Mouse (Mus musculus) heart, adult 11 months (tissue): ENCODE results near the gene Trak1.
A peak's percentile ranks its signal among the peaks of the same experiment; 100 is the strongest.
"Not testable (repeated sequence)": the region's sequence is repeated elsewhere in the genome, so short reads cannot be mapped to it uniquely, and the experiment has no call there.

Experiments used
- DNase-seq: peaks from one replicate; pipeline ENCODE4 v3.0.0; 2022

Trak1 gene

GRCm38 (mm10) chr9:121321118-121321517 is 23.8 kb downstream of the Trak1 start:
- DNase-seq: no peak

- peak; percentile 97 for DNase-seq
These were observed 24.7 kb downstream of the Trak1 start for GRCm38 (mm10) chr9:121322034-121322433.

- DNase-seq: not testable (repeated sequence)
These were observed 31.0 kb downstream of the Trak1 start for GRCm38 (mm10) chr9:121328342-121328741.

DNA sequence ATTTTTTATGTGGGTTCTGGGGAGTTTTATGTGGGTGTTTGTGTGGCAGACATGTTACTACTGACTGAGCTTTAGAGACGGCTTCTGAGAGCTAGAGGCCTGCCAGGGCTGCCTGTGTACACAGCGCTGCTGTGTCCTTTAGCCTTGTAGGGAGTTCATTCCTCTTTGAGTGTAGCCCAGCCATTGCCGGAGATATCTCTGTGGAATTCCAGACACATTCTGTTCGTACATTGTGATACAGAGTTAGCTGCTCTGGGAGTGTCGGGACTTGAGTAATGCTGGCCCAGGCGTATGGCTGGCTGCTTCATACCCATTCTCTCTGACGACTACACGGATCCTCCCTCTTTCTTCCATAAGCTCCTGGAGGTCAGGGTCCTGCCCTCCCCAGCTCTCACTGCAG is 31.9 kb downstream of the Trak1 start:
- peak; percentile 98 for DNase-seq

GRCm38 (mm10) chr9:121330065-121330464 is 32.8 kb downstream of the Trak1 start:
- peak; percentile 91 for DNase-seq

- DNase-seq: peak; percentile 98
These were observed 34.1 kb downstream of the Trak1 start for GRCm38 (mm10) chr9:121331438-121331837.

DNA sequence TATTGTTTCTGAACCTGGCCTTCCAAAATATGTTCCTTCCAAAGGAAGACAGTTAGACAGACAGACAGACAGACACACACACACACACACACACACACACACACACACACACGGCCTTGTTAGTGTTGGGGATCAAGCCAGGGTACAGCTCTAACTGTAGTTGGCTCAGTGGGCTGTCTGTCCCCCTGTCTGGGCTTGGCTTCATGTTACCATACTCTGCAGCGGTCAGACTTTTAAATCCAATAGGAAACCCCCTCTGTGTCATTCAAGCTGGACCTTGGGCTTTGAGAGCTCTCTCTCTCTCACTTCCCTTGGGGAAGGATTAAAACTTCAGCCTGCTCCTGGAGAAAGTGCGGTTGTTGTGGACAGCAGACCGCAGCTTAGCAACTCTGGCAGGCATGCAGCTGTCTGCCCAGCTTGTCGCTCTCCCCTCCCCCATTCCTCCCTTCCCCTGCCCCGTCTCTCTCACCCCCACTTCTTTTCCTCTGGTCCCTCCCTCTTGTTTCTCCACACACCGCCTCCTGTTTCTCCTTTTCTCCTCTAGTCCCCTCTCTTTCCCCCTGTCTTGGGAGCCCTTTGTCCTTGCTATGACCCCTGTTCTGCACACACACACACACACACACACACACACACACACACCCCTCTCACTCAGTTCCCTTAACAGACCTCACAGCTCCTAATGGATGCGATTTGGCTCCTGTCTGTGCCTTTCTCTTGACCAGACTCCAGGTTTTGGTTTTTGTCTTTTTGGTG is 34.8 kb downstream of the Trak1 start:
- DNase-seq: peak; percentile 98

- DNase-seq: peak; percentile 93
These were observed 36.3 kb downstream of the Trak1 start for GRCm38 (mm10) chr9:121333559-121333958.

DNA sequence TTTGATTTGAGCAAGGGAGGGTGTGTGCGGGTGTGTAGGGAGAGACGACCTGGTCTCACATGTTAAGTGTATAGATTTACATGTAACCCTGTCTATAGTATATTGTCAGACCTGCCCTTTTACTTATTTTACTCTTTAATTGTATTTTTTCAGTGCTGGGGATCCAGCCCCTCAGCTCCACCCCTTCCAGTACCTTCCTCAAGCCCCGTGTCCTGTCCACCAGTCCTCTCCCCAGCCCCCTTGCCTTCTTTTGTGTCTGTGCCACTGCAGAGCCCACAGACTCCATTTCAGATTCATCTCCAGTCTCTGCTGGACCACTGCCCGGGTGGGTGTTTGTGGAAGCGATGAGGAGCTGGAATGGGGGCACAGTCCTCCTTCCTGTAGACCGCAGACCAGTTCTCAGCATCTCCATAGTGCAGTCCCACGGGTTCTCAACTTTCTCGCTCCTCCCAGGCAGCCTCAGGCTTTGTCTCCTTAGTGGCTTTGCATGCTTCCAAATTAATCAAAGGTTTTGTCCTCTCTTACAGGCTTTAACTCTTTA is 37.1 kb downstream of the Trak1 start:
- peak; percentile 93 for DNase-seq

DNA sequence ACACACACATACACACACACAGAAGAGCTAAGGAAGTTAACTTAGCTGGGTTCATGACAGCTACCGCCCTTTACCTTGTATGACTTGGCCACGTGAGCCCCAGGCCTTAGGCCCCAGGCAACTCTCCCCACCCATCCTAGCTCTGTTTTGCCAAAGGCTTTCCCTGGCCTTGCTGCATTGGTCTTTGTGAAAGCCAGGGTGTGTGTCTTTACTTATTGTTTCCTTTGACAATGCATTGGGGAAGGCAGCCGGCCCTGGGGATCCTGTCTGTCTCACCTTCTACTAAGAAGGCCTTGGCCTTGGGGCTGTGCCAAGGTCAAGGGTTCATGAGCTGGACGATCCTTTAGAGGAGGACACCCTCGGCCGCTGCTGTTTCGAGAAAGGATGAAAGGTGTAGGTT is 38.3 kb downstream of the Trak1 start:
- DNase-seq: peak; percentile 99

DNA sequence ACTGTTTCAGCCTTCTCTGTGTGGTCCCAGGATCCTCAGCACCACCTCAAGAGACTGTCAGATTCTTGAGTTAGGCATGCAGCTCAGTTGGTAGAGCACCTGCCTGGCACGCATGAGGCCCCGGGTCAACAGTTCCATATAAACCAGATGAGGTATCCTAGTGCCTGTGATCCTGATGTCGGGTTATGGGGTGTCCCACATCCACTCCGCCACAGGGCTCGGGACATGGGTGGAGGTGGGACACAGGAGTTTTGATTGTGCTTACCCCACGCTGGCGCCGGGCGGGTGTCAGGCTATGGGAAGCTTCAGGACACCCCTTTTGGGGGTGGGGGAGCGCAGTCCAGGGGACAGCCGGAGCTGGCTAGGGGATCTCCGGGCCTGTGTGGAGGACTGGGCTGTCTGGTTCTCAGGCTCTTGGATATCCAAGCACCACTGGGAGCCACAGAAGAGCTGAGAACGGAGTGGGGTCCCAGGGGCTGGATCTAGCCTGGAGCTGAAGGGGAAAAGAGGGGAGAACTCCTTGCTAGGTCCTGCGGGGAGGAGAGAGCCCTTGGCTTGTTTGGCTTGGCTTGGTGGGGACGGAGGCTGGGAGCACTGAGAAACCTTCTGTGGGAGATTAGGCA is 39.1 kb downstream of the Trak1 start:
- peak; percentile 92 for DNase-seq

DNA sequence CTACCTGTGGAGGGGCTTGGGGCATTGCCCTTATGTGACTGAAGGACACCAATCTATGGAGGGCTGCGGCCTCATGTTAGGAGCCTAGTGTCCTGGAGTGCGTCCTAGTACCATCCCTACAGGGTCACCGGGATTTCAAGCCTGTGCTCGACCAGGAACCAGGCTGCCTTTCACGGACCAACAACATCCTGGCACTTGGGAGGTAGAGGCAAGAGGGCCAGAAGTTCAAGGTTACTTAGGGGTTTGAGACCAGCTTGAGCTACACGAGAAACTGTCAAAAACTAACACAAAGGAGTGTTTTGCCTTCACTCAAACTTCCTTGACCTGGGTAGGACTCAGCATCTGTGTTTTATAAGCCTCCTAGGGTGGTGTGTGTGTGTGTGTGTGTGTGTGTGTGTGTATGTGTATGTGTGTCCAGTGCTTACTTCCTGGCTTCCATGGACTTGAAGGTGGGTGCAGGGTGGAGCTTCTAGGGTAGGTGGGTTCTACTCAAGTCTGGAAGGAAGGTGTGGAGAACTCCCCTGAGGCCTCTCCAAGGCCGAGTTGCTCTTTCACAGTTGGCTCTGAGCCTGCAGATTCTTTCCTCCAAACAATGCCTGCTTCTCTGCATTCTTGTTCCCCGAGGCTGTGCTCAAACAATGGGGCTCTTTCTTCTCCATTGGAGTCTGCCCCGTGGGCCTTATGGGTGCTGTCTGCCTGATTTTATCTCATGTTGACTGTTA is 40.1 kb downstream of the Trak1 start:
- peak; percentile 98 for DNase-seq

DNA sequence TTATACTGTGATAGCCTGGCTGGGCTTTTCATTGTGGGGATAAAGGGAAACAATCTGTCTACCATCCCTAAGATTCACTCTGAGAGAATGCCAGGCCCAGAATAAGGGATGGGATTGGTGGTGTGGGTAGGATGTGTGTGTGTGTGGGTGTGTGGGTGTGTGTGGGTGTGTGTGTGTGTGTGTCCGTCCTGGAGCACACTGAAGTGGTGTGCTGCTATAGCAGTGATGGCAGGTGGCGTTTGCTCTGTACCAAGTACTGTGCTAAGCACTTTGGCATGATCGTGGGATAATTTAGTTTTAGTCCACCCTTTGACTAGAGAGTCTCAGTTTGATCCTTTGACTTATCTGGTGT is 40.6 kb downstream of the Trak1 start:
- DNase-seq: no peak

GRCm38 (mm10) chr9:121341832-121342231 is 44.5 kb downstream of the Trak1 start:
- peak; percentile 94 for DNase-seq

- DNase-seq: no peak
These were observed 45.3 kb downstream of the Trak1 start for GRCm38 (mm10) chr9:121342510-121343110.

DNA sequence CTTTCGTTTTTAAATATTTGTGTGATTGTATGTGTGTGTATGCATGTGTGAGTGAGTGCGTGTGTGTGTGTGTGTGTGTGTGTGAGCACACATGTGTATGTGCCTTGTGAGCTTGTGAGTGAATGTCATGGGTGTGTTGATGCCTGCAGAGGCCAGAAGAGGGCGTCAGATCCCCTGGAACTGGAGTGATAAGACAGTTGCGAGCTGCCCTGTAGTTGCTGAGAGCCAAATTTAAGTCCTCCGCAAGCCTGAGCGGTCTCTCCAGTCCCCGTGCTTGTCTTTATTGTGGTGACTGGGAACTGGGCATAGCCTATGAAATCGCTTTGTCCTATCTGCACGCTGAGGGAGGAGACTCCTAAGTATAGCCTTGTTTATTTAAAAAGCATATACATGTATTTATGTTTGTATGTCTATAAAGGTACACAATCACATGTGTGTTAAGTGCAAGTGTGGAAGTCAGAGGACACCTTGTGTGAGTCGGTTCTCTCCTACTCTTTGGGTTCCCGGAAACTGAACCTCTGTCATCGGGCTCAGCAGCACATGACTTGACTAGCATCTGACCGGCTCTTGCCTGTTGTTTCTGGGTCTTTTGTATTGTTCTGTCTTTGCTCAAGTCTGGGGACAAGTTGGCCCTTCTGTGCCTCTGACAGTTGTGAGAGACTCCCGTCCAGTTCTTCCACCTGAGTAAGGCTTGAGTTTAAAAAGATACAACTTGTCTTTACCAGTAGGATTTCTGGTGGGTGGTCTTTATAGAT is 46.0 kb downstream of the Trak1 start:
- DNase-seq: peak; percentile 96

DNA sequence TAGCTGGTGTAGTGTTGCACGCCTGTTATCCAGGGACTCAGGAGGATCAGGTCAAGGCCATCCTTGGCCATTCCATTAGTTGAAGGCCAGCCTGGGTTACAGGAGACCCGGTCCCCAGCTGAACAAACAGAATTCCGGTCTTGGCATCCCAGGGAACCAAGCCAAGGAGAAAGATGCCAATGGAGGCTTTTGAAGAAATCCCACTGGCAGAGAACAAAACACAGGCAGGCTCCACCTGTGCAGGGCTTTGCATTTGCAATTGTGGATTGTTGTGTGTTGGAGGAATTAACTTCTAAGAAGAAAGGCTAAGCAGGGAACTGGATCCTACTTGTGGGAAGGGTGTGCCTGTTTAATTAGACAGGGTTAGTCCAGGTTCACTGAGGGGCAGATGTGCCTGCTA is 47.0 kb downstream of the Trak1 start:
- no peak for DNase-seq

DNA sequence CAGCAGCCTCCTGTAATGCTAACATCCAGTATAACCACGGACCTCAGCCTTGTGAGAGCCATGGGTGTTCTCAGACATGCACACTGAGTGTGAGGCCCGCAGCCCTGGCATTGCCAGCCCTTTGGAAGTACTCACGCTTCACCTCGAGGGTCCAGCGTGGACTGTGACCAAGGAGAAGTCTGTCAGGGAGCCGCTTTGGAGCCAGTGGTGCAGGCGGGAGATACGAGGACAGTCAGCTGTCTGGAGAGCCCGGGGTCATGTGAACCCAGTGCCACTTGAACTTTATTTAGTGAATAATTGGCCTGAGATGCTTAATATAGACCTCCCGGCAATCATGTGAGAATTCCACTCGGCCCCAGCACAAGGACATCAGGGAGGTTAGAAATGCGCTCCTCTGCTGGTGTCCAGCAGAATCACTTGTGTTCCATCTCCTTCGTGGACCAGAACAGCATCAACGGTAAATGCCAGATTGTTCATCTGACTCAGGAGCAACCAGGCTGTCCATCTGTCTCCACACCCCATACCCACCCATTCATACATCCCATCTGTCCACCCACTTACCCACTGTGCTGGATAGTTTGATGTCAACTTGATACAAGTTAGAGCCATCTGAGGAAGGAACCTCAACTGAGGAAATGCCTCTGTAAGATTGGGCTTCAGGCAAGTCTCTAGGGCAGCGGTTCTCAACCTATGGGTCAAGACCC is 48.3 kb downstream of the Trak1 start:
- DNase-seq: peak; percentile 99

DNA sequence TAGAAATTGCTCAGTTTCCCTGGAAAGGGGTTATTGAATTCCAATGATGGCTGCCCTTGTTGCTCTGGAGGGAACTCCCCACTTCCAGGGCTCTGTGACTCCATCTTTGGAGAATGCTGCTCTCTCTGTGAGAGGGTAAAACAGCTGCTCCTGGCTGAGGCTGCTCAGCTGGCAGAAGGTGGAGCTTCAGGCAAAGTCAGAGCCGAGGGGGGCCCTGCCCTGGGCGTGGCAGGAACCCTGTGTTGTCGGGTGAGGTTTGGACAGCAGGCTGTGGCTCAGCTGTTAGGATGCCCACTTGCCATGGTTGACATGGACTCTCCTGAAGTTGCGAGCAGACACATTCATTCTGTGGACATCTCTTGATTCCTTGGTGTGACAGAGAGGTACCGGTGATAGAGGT is 49.3 kb downstream of the Trak1 start:
- peak; percentile 94 for DNase-seq

DNA sequence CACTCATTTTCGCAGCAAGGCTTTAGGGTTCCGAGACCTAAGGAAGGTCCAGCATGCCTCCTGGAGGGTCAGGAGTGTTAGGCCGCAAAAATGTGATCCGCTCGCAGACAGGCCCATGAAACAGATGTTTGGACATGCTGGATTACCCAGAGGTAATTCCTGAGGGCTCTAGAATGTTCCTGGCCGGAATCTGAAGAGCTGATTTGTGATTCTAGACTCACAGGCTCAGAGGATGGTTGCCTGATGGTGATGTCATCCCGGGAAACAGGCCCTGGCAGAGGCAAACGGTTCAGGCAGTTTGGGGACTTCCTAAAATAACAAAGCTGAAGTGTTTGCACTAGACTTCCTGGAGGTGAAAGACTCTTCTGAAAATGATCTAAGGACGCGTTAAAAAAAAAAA is 50.7 kb downstream of the Trak1 start:
- DNase-seq: peak; percentile 99

- DNase-seq: peak; percentile 94
These were observed 51.2 kb downstream of the Trak1 start for GRCm38 (mm10) chr9:121348476-121348875.

GRCm38 (mm10) chr9:121349111-121349510 is 51.8 kb downstream of the Trak1 start:
- no peak for DNase-seq
